Mouse (Mus musculus): ENCODE measurements around the gene 4930579G24Rik. TPM values are rescaled to one million over a fixed set of nuclear protein-coding genes. Genes with fewer than 3 reads are reported as not detected.

4930579G24Rik gene
- polyA plus RNA-seq, 1 experiment = 0.33 TPM

DNA sequence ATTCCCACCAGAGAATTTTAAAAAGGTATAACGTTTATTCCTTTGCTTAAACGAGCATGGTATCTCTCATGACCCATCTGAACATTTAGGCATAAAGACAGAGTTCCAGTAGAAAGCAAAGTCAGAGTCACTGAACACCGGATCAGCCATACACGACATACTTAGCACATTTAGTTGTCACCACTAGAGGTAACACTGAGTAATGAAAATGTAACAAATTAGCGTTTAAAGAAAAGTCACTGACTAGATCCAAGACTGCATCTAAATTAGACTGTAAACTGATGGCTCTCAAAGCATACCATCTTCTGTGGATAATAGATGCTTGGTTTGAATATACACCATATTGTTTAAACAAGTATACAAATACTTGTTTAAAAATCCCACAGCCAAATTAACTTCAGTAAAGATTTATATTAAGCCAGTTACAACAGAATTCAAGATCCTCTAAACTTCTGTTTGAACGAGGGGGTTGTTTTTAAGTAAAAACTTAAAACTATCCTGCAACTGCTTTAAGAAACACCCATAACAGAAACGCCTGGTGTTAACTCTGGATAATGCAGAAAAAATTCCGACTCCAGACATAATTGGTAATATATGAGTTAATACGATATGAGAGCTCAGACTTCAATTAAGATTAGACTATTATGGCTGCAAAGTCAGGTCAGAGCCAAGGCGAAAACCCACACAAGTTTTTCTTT is 1.2 kb upstream of the 4930579G24Rik start:
- Histone ChIP-seq H3K36me3 (ENCODE audit: control insufficient read depth) (peaks cover 27% of the 10 kb centered on the region), H3K4me3 (replicated peaks) (peak overlapping the region; percentile 82), H3K9me3 (ENCODE audit: control insufficient read depth, low read length) (no peaks in the 10 kb centered on the region), H3K4me1 (ENCODE audit: control insufficient read depth) (peaks cover 26% of the 10 kb centered on the region), H3K27me3 (ENCODE audit: control insufficient read depth) (no peaks in the 10 kb centered on the region)
- TF ChIP-seq GATA1 (IDR thresholded peaks at IDR 0.05; ENCODE audit: low read length) (no peak), TAL1 (IDR thresholded peaks at IDR 0.05; ENCODE audit: low read length) (no peak)

DNA sequence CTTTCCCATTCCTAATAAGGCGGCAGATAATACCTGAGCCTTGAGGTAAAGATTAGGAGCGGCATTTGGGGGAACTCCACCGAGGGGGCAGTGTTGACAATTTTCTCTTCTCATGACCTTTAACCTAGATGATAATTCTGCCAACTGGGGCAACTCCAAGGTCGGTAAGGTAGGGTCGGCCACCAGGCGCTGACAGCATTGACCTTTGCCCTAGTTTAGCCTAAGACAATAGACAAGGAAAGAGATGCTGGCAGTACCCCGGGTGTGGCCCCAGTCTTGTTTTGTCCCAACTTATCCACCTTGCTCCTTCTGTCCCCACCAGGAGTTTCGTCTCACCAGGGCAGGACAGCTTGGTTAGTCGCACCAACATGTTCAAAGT is 708 bp upstream of the 4930579G24Rik start:
- H3K9me3 ChIP-seq (ENCODE audit: control insufficient read depth, low read length) = peaks cover 2% of the 10 kb centered on the region
- H3K4me3 ChIP-seq (replicated peaks) = peak overlapping the region; percentile 82
- peaks cover 28% of the 10 kb centered on the region for H3K36me3 ChIP-seq (ENCODE audit: control insufficient read depth)
- TF ChIP-seq GATA1 (IDR thresholded peaks at IDR 0.05; ENCODE audit: low read length) = no peak; the same call in 1 of the 2 replicates
- TF ChIP-seq TAL1 (IDR thresholded peaks at IDR 0.05; ENCODE audit: low read length) = no peak
- no peaks in the 10 kb centered on the region for H3K27me3 ChIP-seq (ENCODE audit: control insufficient read depth)
- peaks cover 26% of the 10 kb centered on the region for H3K4me1 ChIP-seq (ENCODE audit: control insufficient read depth)

DNA sequence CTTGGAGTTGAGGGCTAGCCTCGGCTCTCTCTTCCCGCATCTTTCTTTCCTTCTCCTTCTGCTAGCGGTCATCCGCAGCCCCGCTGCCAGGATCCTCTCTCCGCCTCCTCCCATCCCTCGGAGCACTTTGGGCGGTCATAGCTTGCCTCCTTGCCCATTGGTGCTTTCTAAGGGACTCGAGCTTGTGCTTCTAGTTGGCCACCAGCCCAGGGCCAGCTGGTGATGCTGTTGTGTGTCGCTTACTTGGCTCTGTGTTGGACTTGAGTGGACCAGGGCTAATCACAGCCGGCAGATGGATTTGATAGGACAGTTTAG is 494 bp downstream of the 4930579G24Rik start, which contains the start of gene Etfdh:
TSS of gene Etfdh (minus strand) at position 85 of the 315 bp plus-strand sequence.
- TF ChIP-seq GATA1 (IDR thresholded peaks at IDR 0.05; ENCODE audit: low read length) = no peak
- no peak for TF ChIP-seq TAL1 (IDR thresholded peaks at IDR 0.05; ENCODE audit: low read length)
- Histone ChIP-seq H3K9me3 (ENCODE audit: control insufficient read depth, low read length) (peaks cover 7% of the 10 kb centered on the region), H3K4me1 (ENCODE audit: control insufficient read depth) (peaks cover 26% of the 10 kb centered on the region), H3K4me3 (replicated peaks) (peak within 1 kb of the TSS; percentile 82), H3K27me3 (ENCODE audit: control insufficient read depth) (no peaks in the 10 kb centered on the region), H3K36me3 (ENCODE audit: control insufficient read depth) (peaks cover 31% of the 10 kb centered on the region)

DNA sequence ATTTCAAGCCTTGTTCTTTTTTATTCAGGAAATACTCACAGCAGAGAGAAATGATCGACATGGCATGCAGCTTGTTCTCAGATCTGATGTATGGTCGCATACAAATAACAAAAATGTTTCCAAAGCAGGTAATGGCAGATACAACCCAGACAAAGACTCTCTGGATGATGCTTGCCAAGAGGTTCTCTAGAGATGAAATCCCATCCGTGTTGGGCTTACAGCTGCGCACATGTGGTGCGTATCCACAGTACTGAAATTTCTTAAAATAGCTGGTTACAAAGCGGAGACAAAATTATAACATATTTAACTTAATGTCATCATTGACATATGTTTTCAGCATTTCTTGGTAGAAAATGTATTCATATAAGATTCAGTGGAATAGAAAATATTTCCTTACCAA is 23.2 kb downstream of the 4930579G24Rik start:
- no peak overlapping the region for H3K4me3 ChIP-seq (replicated peaks)
- no peaks in the 10 kb centered on the region for H3K4me1 ChIP-seq (ENCODE audit: control insufficient read depth)
- no peak for TF ChIP-seq GATA1 (IDR thresholded peaks at IDR 0.05; ENCODE audit: low read length)
- no peak for TF ChIP-seq TAL1 (IDR thresholded peaks at IDR 0.05; ENCODE audit: low read length)
- peaks cover 2% of the 10 kb centered on the region for H3K27me3 ChIP-seq (ENCODE audit: control insufficient read depth)
- no peaks in the 10 kb centered on the region for H3K9me3 ChIP-seq (ENCODE audit: control insufficient read depth, low read length)
- no peaks in the 10 kb centered on the region for H3K36me3 ChIP-seq (ENCODE audit: control insufficient read depth)

DNA sequence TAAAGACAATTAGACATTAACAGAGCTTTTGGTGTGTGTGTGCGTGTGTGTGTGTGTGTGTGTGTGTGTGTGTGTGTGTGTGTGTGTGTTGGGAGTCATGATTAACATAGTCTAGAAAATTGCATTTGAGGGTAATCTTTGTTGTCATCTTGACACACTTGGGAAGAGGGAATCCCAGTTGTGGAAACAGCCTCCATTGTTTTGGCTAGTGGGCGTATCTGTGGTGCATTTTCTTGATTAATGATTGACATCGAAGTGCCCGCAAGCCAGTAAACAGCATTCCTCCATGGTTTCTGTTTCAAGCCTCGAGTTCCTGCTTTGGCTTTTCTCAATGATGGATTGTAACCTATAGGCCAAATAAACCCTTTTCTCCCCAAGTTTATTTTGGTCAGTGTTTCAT is 27.8 kb downstream of the 4930579G24Rik start:
- Histone ChIP-seq H3K27me3 (ENCODE audit: control insufficient read depth) (no peaks in the 10 kb centered on the region; the same call in 1 of the 2 replicates), H3K9me3 (ENCODE audit: control insufficient read depth, low read length) (no peaks in the 10 kb centered on the region), H3K36me3 (ENCODE audit: control insufficient read depth) (no peaks in the 10 kb centered on the region), H3K4me3 (replicated peaks) (no peak overlapping the region), H3K4me1 (ENCODE audit: control insufficient read depth) (no peaks in the 10 kb centered on the region)
- TF ChIP-seq TAL1 (IDR thresholded peaks at IDR 0.05; ENCODE audit: low read length) (no peak), GATA1 (IDR thresholded peaks at IDR 0.05; ENCODE audit: low read length) (no peak)

DNA sequence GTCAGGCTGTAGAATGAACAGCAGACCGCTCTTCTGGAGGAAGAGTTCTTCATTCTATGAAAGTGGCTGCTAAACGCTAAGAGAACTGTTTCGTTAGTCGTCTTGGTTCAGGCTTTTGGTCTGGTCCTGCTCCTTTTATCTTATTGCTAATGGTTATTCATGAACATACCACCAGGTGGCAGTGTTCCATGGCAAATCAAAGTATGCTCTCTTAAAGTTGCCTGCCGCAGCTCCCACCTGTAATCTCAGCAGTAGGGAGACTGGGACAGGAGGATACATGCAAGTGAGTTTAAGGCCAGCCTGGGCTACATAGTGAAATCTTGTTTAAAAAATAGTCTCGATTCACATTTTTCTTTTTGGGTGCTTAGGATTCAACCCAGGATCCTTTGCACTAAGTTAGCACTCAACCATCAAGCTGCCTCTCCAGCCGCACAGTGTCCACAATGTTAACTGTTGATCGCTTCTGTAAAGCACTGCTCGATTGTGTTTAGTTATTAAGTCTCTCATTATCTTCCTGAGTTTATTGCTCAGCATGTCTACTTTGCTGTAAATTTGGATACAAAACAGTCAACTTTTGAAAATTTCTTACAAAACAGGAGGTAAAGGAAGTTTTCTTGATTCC is 36.0 kb downstream of the 4930579G24Rik start:
- TF ChIP-seq GATA1 (IDR thresholded peaks at IDR 0.05; ENCODE audit: low read length) (no peak), TAL1 (IDR thresholded peaks at IDR 0.05; ENCODE audit: low read length) (no peak)
- no peaks in the 10 kb centered on the region for H3K9me3 ChIP-seq (ENCODE audit: control insufficient read depth, low read length)
- H3K4me3 ChIP-seq (replicated peaks) = no peak overlapping the region
- H3K4me1 ChIP-seq (ENCODE audit: control insufficient read depth) = no peaks in the 10 kb centered on the region
- no peaks in the 10 kb centered on the region for H3K36me3 ChIP-seq (ENCODE audit: control insufficient read depth)
- no peaks in the 10 kb centered on the region; the same call in 1 of the 2 replicates for H3K27me3 ChIP-seq (ENCODE audit: control insufficient read depth)

DNA sequence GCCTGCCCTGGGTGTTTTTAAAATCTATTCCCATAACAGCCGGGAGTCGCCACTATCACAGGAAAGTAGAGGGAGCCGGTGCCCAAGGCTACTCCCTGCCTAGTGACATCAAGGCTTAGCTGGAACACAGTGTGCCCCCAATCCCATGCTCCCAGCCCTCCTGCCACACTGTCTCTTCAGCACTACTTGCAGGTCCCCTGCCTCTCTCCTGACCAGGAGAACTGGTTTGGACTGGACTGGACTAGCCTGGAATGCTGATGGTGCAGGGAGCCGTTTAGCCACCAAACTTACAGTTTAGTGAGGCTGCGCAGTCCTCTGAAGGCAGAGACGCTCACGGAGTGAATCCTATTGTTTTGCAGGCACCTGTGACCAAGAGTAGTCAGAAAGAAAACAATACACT is 41.7 kb downstream of the 4930579G24Rik start:
- Histone ChIP-seq H3K4me1 (ENCODE audit: control insufficient read depth) (peaks cover 5% of the 10 kb centered on the region; the same call in 1 of the 2 replicates), H3K9me3 (ENCODE audit: control insufficient read depth, low read length) (no peaks in the 10 kb centered on the region), H3K4me3 (replicated peaks) (no peak overlapping the region), H3K36me3 (ENCODE audit: control insufficient read depth) (no peaks in the 10 kb centered on the region), H3K27me3 (ENCODE audit: control insufficient read depth) (no peaks in the 10 kb centered on the region)
- no peak for TF ChIP-seq GATA1 (IDR thresholded peaks at IDR 0.05; ENCODE audit: low read length)
- no peak for TF ChIP-seq TAL1 (IDR thresholded peaks at IDR 0.05; ENCODE audit: low read length)

DNA sequence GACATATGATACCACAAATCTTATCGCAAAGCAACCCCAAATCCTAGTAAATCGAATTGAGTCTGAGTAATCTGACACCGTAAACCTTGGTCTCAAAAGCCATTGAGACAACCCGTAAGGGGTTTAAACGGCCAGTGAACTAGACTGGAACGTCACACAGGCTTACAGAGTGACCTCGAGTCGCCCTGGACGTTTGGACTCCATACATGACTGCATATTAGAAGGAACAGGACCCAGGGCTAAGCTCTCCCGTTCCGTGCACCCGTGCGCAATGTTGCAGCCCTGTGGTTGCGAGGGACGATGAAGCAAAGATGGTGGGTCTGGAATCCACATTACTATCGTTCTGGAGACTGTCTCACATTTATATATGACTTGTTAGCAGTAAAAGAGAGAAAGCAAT is 43.3 kb downstream of the 4930579G24Rik start:
- TF ChIP-seq GATA1 (IDR thresholded peaks at IDR 0.05; ENCODE audit: low read length) (no peak), TAL1 (IDR thresholded peaks at IDR 0.05; ENCODE audit: low read length) (no peak)
- Histone ChIP-seq H3K27me3 (ENCODE audit: control insufficient read depth) (no peaks in the 10 kb centered on the region), H3K4me3 (replicated peaks) (no peak overlapping the region)

DNA sequence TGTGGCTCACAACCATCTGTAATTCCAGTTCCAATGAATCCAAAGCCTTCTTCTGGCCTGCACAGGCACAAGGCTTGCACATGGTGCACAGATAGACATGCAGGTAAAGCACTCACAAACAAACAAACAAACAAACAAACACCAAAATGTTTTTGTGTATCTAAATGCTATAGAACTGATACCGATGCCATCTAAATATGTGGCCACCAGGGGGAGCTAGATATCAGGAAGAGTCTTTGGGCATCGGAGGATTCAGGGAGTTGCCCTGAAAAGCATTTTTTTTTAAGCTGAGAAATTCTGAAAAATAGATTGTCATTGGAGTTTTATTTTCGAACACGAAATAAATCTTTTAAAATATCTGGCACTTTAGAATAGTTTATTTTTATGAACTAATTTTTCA is 44.2 kb downstream of the 4930579G24Rik start:
- TF ChIP-seq GATA1 (IDR thresholded peaks at IDR 0.05; ENCODE audit: low read length) (no peak), TAL1 (IDR thresholded peaks at IDR 0.05; ENCODE audit: low read length) (no peak)
- H3K4me3 ChIP-seq (replicated peaks) = no peak overlapping the region
- peaks cover 5% of the 10 kb centered on the region; the same call in 1 of the 2 replicates for H3K4me1 ChIP-seq (ENCODE audit: control insufficient read depth)
- no peaks in the 10 kb centered on the region for H3K36me3 ChIP-seq (ENCODE audit: control insufficient read depth)
- H3K9me3 ChIP-seq (ENCODE audit: control insufficient read depth, low read length) = no peaks in the 10 kb centered on the region
- no peaks in the 10 kb centered on the region for H3K27me3 ChIP-seq (ENCODE audit: control insufficient read depth)

More for the DNA sequence above, 43.3 kb downstream of the 4930579G24Rik start:
- no peaks in the 10 kb centered on the region for H3K9me3 ChIP-seq (ENCODE audit: control insufficient read depth, low read length)
- peaks cover 5% of the 10 kb centered on the region; the same call in 1 of the 2 replicates for H3K4me1 ChIP-seq (ENCODE audit: control insufficient read depth)
- no peaks in the 10 kb centered on the region for H3K36me3 ChIP-seq (ENCODE audit: control insufficient read depth)

Measured in erythroblast, embryonic 14.5 days (primary cell).